Mouse (Mus musculus) ES-E14 (cell line): ENCODE results near the gene Lmf2. TPM values are rescaled to one million over a fixed set of nuclear protein-coding genes. Genes with fewer than 3 reads are reported as not detected.

ENCODE experiments used
- DNase-seq: peaks from one replicate; pipeline ENCODE4 v3.0.0-alpha.2; 2013; ENCODE audit warnings: low read depth, low spot score
- H3K27ac ChIP-seq: 2 replicates; pipeline ENCODE4 v1.5.1; 2012; ENCODE audit warnings: low read depth, mild to moderate bottlenecking, low read length, moderate library complexity, mixed read lengths; ENCODE audit not compliant: poor library complexity, insufficient read depth, severe bottlenecking
- H3K36me3 ChIP-seq: 2 replicates; pipeline ENCODE4 v1.6.1; 2012; ENCODE audit warnings: mild to moderate bottlenecking, low read length, moderate library complexity, mixed read lengths; ENCODE audit not compliant: control insufficient read depth, poor library complexity, insufficient read depth, severe bottlenecking
- H3K4me1 ChIP-seq, 2 experiments: fragments of 150-350 bp in 1 of 2; sonication (generic) in 1 of 2; 2 replicates each; pipeline ENCODE4 v1.6.1; 2012; ENCODE audit warnings: low read length in 2 of 2, mild to moderate bottlenecking in 1 of 2, mixed read lengths in 1 of 2; ENCODE audit not compliant: control insufficient read depth in 2 of 2, insufficient read depth in 2 of 2, poor library complexity in 1 of 2
- H3K4me3 ChIP-seq, 2 experiments: fragments of 150-350 bp in 1 of 2; sonication (generic) in 1 of 2; 2 replicates each; pipeline ENCODE4 v1.5.1; 2012; ENCODE audit warnings: low read length in 2 of 2, low read depth in 1 of 2, mild to moderate bottlenecking in 1 of 2, mixed read lengths in 1 of 2; ENCODE audit not compliant: insufficient read depth in 1 of 2, poor library complexity in 1 of 2, severe bottlenecking in 1 of 2
- H3K9ac ChIP-seq: 2 replicates; pipeline ENCODE4 v1.6.1; 2012; ENCODE audit warnings: low read depth, mild to moderate bottlenecking, low read length, mixed read lengths; ENCODE audit not compliant: poor library complexity, insufficient read depth, severe bottlenecking
- H3K9me3 ChIP-seq: fragments of 150-350 bp; sonication (generic); 2 replicates; pipeline ENCODE4 v1.6.1; 2012; ENCODE audit warnings: low read depth, mild to moderate bottlenecking, low read length; ENCODE audit not compliant: control insufficient read depth, insufficient read depth
- CHD2 ChIP-seq: IDR thresholded peaks from 2 replicates; pipeline ENCODE4 v1.6.1; 2014; ENCODE audit warnings: mild to moderate bottlenecking, low read depth, low read length, inconsistent platforms
- HCFC1 ChIP-seq: IDR thresholded peaks from 2 replicates; pipeline ENCODE4 v1.6.1; 2012; ENCODE audit warnings: low read length, inconsistent platforms, borderline replicate concordance; ENCODE audit not compliant: insufficient read depth
- MAFK ChIP-seq: IDR thresholded peaks from 2 replicates; pipeline ENCODE4 v1.6.1; 2014; ENCODE audit warnings: mild to moderate bottlenecking, low read depth, low read length, inconsistent platforms; ENCODE audit not compliant: insufficient read depth
- ZC3H11A ChIP-seq: IDR thresholded peaks from 2 replicates; pipeline ENCODE4 v1.6.1; 2012; ENCODE audit warnings: low read depth, mild to moderate bottlenecking, inconsistent platforms, low read length, borderline replicate concordance
- ZNF384 ChIP-seq: IDR thresholded peaks from 2 replicates; pipeline ENCODE4 v1.6.1; 2012; ENCODE audit warnings: low read depth, low read length, inconsistent platforms
- in situ Hi-C, 2 experiments: fragments of 600-800 bp; cut with MboI; formaldehyde crosslinking; loops; one replicate each; pipeline ENCODE4 v1.15.1; 2025; ENCODE audit warnings: low sequenced_read_pairs in 2 of 2, inconsistent platforms in 1 of 2; ENCODE audit not compliant: unreplicated experiment in 2 of 2
- total RNA-seq: library from RNA; depleted of rRNA; stranded (reverse); fragments of 300-350 nt; gene quantifications from 2 replicates; pipeline ENCODE4 v1.2.3, GENCODE M21; 2012

Gene Lmf2
- total RNA-seq, 1 experiment, result 45.3 TPM

- DNase-seq, result no peak
- Histone ChIP-seq H3K27ac (no peak overlapping the region), H3K36me3 (no peaks in the 10 kb centered on the region), H3K9ac (no peak overlapping the region), H3K4me1 (peaks cover 0 to 5% of the 10 kb centered on the region in 2 experiments; a peak in 1 of 4 replicates), H3K9me3 (no peaks in the 10 kb centered on the region), H3K4me3 (no peak overlapping the region)
- no peak for TF ChIP-seq CHD2
- no peak for TF ChIP-seq MAFK
- TF ChIP-seq ZC3H11A, result no peak
- TF ChIP-seq HCFC1, result no peak
- no peak for TF ChIP-seq ZNF384
- in situ Hi-C loops, result no loop called here
Measured at GRCm38 (mm10) chr15:89398146-89398545, 42.7 kb upstream of the Lmf2 start.

- DNase-seq, result no peak
- in situ Hi-C loops, result no loop called here
- H3K9ac ChIP-seq, result no peak overlapping the region
- H3K4me3 ChIP-seq, result no peak overlapping the region
- H3K27ac ChIP-seq, result no peak overlapping the region
- H3K9me3 ChIP-seq, result no peaks in the 10 kb centered on the region
- no peaks in the 10 kb centered on the region for H3K36me3 ChIP-seq
- H3K4me1 ChIP-seq, result peaks cover 0 to 5% of the 10 kb centered on the region in 2 experiments; a peak in 1 of 4 replicates
- TF ChIP-seq HCFC1 (no peak), MAFK (no peak), CHD2 (no peak), ZC3H11A (no peak), ZNF384 (no peak)
Measured at GRCm38 (mm10) chr15:89396883-89397282, 41.4 kb upstream of the Lmf2 start.

- Histone ChIP-seq H3K9me3 (no peaks in the 10 kb centered on the region), H3K4me3 (no peak overlapping the region), H3K9ac (no peak overlapping the region), H3K4me1 (peaks cover 0 to 6% of the 10 kb centered on the region in 2 experiments; a peak in 1 of 4 replicates), H3K36me3 (no peaks in the 10 kb centered on the region), H3K27ac (no peak overlapping the region)
- in situ Hi-C loops, result no loop called here
- TF ChIP-seq ZC3H11A, result no peak
- no peak for TF ChIP-seq CHD2
- no peak for TF ChIP-seq MAFK
- TF ChIP-seq HCFC1, result no peak
- no peak for TF ChIP-seq ZNF384
- DNase-seq, result no peak
Measured at GRCm38 (mm10) chr15:89390081-89390480, 34.6 kb upstream of the Lmf2 start.

- H3K9me3 ChIP-seq, result no peaks in the 10 kb centered on the region
- no peak for DNase-seq
- TF ChIP-seq ZC3H11A (no peak), HCFC1 (no peak), ZNF384 (no peak), CHD2 (no peak), MAFK (no peak)
- in situ Hi-C loops, result no loop called here
- H3K9ac ChIP-seq, result no peak overlapping the region
- no peaks in the 10 kb centered on the region for H3K36me3 ChIP-seq
- H3K4me3 ChIP-seq, result peak overlapping the region; percentile 12 to 39; a peak in 2 of 4 replicates
- no peak overlapping the region for H3K27ac ChIP-seq
- H3K4me1 ChIP-seq, result peaks cover 0 to 6% of the 10 kb centered on the region in 2 experiments; a peak in 1 of 4 replicates
Measured at GRCm38 (mm10) chr15:89387127-89387526, 31.7 kb upstream of the Lmf2 start.
